Mouse (Mus musculus): ENCODE results near the gene Arhgap18. TPM values are rescaled to one million over a fixed set of nuclear protein-coding genes. Genes with fewer than 3 reads are reported as not detected.

The Arhgap18 gene
- total RNA-seq, 1 experiment, result 3.1 TPM

DNA sequence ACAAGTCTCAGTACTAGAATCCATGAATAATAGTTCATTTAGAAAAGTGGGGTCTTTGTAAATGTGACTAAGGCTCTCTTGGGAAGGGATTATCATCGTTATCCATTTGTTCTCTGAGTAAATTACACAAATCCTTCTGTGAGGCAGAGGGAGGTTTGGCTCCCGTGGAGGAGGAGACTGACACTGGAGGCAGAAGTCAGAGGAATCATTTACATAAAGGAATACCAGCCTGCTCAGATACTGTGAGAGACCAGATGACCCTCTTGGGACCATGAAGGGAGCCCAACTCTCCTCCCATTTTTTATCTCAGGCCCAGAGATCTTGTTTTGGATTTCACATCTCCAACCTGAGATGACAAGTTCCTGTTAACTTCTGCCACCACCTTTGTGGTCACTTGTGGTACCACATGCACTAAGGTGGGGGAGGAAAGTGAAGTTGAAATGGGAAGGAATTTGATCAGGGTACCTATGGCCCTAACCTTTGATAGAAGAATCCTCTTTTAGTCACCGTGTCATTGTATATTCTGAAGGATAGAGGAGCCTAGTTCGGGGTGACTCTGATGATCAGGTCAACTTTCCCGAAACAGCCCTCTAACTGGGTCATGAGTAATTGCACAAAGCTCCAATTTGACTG lies 51.2 kb downstream of the Arhgap18 start:
- no peak overlapping the region for H3K4me3 ChIP-seq (ENCODE audit: insufficient read depth in 1 of 2, low read depth in 1 of 2, low read length in 2 of 2, poor library complexity in 1 of 2, severe bottlenecking in 1 of 2)
- TF ChIP-seq ZC3H11A (IDR thresholded peaks at IDR 0.05; ENCODE audit: borderline replicate concordance, low read depth, low read length) (no peak), MAFK (IDR thresholded peaks at IDR 0.05; ENCODE audit: insufficient read depth, low read depth, low read length) (no peak), HCFC1 (IDR thresholded peaks at IDR 0.05; ENCODE audit: borderline replicate concordance, insufficient read depth, low read length) (no peak)
- H3K27ac ChIP-seq (ENCODE audit: insufficient read depth, low read depth, low read length, poor library complexity, severe bottlenecking), result no peak overlapping the region
- no peak for DNase-seq (ENCODE audit: low read depth, low spot score)
- H3K9me3 ChIP-seq (ENCODE audit: control insufficient read depth, insufficient read depth, low read depth, low read length), result no peaks in the 10 kb centered on the region
- no peaks in the 10 kb centered on the region for H3K4me1 ChIP-seq (ENCODE audit: control insufficient read depth in 2 of 2, insufficient read depth in 2 of 2, low read length in 2 of 2, poor library complexity in 1 of 2)
- in situ Hi-C loops (cut with MboI; ENCODE audit: low sequenced_read_pairs in 2 of 2, unreplicated experiment in 2 of 2), result no loop called here
- H3K9ac ChIP-seq (ENCODE audit: insufficient read depth, low read depth, low read length, poor library complexity, severe bottlenecking), result no peak overlapping the region
- no peaks in the 10 kb centered on the region for H3K36me3 ChIP-seq (ENCODE audit: control insufficient read depth, insufficient read depth, low read length, poor library complexity, severe bottlenecking)

GRCm38 (mm10) chr10:26805007-26805406 lies 51.8 kb downstream of the Arhgap18 start:
- no peak for DNase-seq (ENCODE audit: low read depth, low spot score)
- Histone ChIP-seq H3K9me3 (ENCODE audit: control insufficient read depth, insufficient read depth, low read depth, low read length) (no peaks in the 10 kb centered on the region), H3K27ac (ENCODE audit: insufficient read depth, low read depth, low read length, poor library complexity, severe bottlenecking) (no peak overlapping the region), H3K36me3 (ENCODE audit: control insufficient read depth, insufficient read depth, low read length, poor library complexity, severe bottlenecking) (no peaks in the 10 kb centered on the region), H3K4me3 (ENCODE audit: insufficient read depth in 1 of 2, low read depth in 1 of 2, low read length in 2 of 2, poor library complexity in 1 of 2, severe bottlenecking in 1 of 2) (no peak overlapping the region), H3K9ac (ENCODE audit: insufficient read depth, low read depth, low read length, poor library complexity, severe bottlenecking) (no peak overlapping the region), H3K4me1 (ENCODE audit: control insufficient read depth in 2 of 2, insufficient read depth in 2 of 2, low read length in 2 of 2, poor library complexity in 1 of 2) (no peaks in the 10 kb centered on the region)
- TF ChIP-seq ZNF384 (IDR thresholded peaks at IDR 0.05; ENCODE audit: low read depth, low read length) (no peak), ZC3H11A (IDR thresholded peaks at IDR 0.05; ENCODE audit: borderline replicate concordance, low read depth, low read length) (no peak), HCFC1 (IDR thresholded peaks at IDR 0.05; ENCODE audit: borderline replicate concordance, insufficient read depth, low read length) (no peak), CHD2 (IDR thresholded peaks at IDR 0.05; ENCODE audit: low read depth, low read length) (no peak), MAFK (IDR thresholded peaks at IDR 0.05; ENCODE audit: insufficient read depth, low read depth, low read length) (no peak)
- in situ Hi-C loops (cut with MboI; ENCODE audit: low sequenced_read_pairs in 2 of 2, unreplicated experiment in 2 of 2), result no loop called here

DNA sequence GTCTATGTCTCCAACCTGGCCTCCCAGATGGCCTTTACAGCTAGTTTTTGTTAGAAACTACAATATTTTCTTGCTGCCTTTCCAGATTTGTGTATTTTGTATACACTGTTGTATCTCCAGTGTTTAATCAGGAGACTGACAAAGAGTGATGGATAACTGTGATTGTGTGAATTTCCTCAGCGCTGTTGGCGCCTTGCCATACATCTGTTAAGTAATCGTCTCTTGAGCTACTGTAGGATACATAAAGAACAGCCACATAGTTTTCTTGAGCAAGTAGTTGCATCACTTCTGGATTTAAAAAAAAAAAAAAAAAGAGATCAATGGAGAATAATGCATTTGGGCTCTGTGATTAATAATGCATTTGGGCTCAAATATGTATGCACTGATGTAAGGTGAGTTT lies 52.9 kb downstream of the Arhgap18 start:
- no peaks in the 10 kb centered on the region for H3K36me3 ChIP-seq (ENCODE audit: control insufficient read depth, insufficient read depth, low read length, poor library complexity, severe bottlenecking)
- no peaks in the 10 kb centered on the region for H3K4me1 ChIP-seq (ENCODE audit: control insufficient read depth in 2 of 2, insufficient read depth in 2 of 2, low read length in 2 of 2, poor library complexity in 1 of 2)
- in situ Hi-C loops (cut with MboI; ENCODE audit: low sequenced_read_pairs in 2 of 2, unreplicated experiment in 2 of 2), result no loop called here
- no peak overlapping the region for H3K4me3 ChIP-seq (ENCODE audit: insufficient read depth in 1 of 2, low read depth in 1 of 2, low read length in 2 of 2, poor library complexity in 1 of 2, severe bottlenecking in 1 of 2)
- no peak overlapping the region for H3K9ac ChIP-seq (ENCODE audit: insufficient read depth, low read depth, low read length, poor library complexity, severe bottlenecking)
- no peak for TF ChIP-seq MAFK (IDR thresholded peaks at IDR 0.05; ENCODE audit: insufficient read depth, low read depth, low read length)
- no peak for TF ChIP-seq ZNF384 (IDR thresholded peaks at IDR 0.05; ENCODE audit: low read depth, low read length)
- no peak for TF ChIP-seq ZC3H11A (IDR thresholded peaks at IDR 0.05; ENCODE audit: borderline replicate concordance, low read depth, low read length)
- no peak for TF ChIP-seq CHD2 (IDR thresholded peaks at IDR 0.05; ENCODE audit: low read depth, low read length)
- TF ChIP-seq HCFC1 (IDR thresholded peaks at IDR 0.05; ENCODE audit: borderline replicate concordance, insufficient read depth, low read length), result no peak
- no peak for DNase-seq (ENCODE audit: low read depth, low spot score)
- H3K27ac ChIP-seq (ENCODE audit: insufficient read depth, low read depth, low read length, poor library complexity, severe bottlenecking), result no peak overlapping the region
- no peaks in the 10 kb centered on the region for H3K9me3 ChIP-seq (ENCODE audit: control insufficient read depth, insufficient read depth, low read depth, low read length)

DNA sequence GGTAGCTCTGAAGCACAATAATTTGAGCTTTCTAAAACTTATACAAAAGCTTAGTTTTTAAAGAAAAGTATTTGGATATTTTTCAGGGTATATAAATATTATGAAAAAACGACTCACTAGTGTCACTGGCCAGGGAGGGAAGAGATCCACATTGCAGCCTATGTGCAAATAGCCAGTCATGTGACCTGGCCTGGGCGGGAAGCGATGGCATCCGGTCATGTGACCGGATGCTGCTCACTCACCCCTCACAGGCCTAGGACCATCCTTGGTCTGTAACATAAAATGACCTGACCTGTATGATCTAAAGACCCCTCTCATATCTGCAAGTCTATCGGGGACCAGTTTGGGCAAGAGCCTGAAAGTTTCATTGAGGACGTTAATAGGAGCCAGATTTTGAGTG lies 56.8 kb downstream of the Arhgap18 start:
- H3K4me1 ChIP-seq (ENCODE audit: control insufficient read depth in 2 of 2, insufficient read depth in 2 of 2, low read length in 2 of 2, poor library complexity in 1 of 2), result no peaks in the 10 kb centered on the region
- in situ Hi-C loops (cut with MboI; ENCODE audit: low sequenced_read_pairs in 2 of 2, unreplicated experiment in 2 of 2), result no loop called here
- TF ChIP-seq ZC3H11A (IDR thresholded peaks at IDR 0.05; ENCODE audit: borderline replicate concordance, low read depth, low read length) (no peak), MAFK (IDR thresholded peaks at IDR 0.05; ENCODE audit: insufficient read depth, low read depth, low read length) (no peak), CHD2 (IDR thresholded peaks at IDR 0.05; ENCODE audit: low read depth, low read length) (no peak), ZNF384 (IDR thresholded peaks at IDR 0.05; ENCODE audit: low read depth, low read length) (no peak), HCFC1 (IDR thresholded peaks at IDR 0.05; ENCODE audit: borderline replicate concordance, insufficient read depth, low read length) (no peak)
- DNase-seq (ENCODE audit: low read depth, low spot score), result no peak
- H3K4me3 ChIP-seq (ENCODE audit: insufficient read depth in 1 of 2, low read depth in 1 of 2, low read length in 2 of 2, poor library complexity in 1 of 2, severe bottlenecking in 1 of 2), result no peak overlapping the region
- H3K27ac ChIP-seq (ENCODE audit: insufficient read depth, low read depth, low read length, poor library complexity, severe bottlenecking), result no peak overlapping the region
- H3K9me3 ChIP-seq (ENCODE audit: control insufficient read depth, insufficient read depth, low read depth, low read length), result no peaks in the 10 kb centered on the region
- no peaks in the 10 kb centered on the region for H3K36me3 ChIP-seq (ENCODE audit: control insufficient read depth, insufficient read depth, low read length, poor library complexity, severe bottlenecking)
- no peak overlapping the region for H3K9ac ChIP-seq (ENCODE audit: insufficient read depth, low read depth, low read length, poor library complexity, severe bottlenecking)

DNA sequence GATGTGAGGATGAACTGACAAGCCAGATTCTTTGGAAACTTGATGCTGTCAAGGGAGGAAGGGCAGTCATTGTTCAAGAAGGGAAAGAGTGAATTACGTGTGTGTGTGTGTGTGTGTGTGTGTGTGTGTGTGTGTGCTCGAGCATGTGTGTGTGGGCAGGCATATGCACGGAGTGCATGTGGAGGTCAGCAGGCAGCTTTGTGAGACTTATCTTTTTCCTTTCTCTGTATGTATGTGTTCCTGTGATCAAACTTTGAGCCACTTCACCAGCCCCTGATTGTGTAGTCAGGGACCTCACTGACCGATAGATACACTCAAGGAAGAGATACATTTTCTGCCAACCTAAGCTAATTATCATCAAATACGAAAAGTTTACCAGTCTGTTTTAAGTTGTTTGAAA lies 57.6 kb downstream of the Arhgap18 start:
- Histone ChIP-seq H3K4me3 (ENCODE audit: insufficient read depth in 1 of 2, low read depth in 1 of 2, low read length in 2 of 2, poor library complexity in 1 of 2, severe bottlenecking in 1 of 2) (no peak overlapping the region), H3K9ac (ENCODE audit: insufficient read depth, low read depth, low read length, poor library complexity, severe bottlenecking) (no peak overlapping the region), H3K27ac (ENCODE audit: insufficient read depth, low read depth, low read length, poor library complexity, severe bottlenecking) (no peak overlapping the region), H3K36me3 (ENCODE audit: control insufficient read depth, insufficient read depth, low read length, poor library complexity, severe bottlenecking) (no peaks in the 10 kb centered on the region), H3K9me3 (ENCODE audit: control insufficient read depth, insufficient read depth, low read depth, low read length) (no peaks in the 10 kb centered on the region), H3K4me1 (ENCODE audit: control insufficient read depth in 2 of 2, insufficient read depth in 2 of 2, low read length in 2 of 2, poor library complexity in 1 of 2) (no peaks in the 10 kb centered on the region)
- DNase-seq (ENCODE audit: low read depth, low spot score), result no peak
- in situ Hi-C loops (cut with MboI; ENCODE audit: low sequenced_read_pairs in 2 of 2, unreplicated experiment in 2 of 2), result no loop called here
- TF ChIP-seq ZC3H11A (IDR thresholded peaks at IDR 0.05; ENCODE audit: borderline replicate concordance, low read depth, low read length) (no peak), CHD2 (IDR thresholded peaks at IDR 0.05; ENCODE audit: low read depth, low read length) (no peak), HCFC1 (IDR thresholded peaks at IDR 0.05; ENCODE audit: borderline replicate concordance, insufficient read depth, low read length) (no peak), ZNF384 (IDR thresholded peaks at IDR 0.05; ENCODE audit: low read depth, low read length) (no peak), MAFK (IDR thresholded peaks at IDR 0.05; ENCODE audit: insufficient read depth, low read depth, low read length) (no peak)

Measured in ES-E14 (cell line).